Mouse (Mus musculus) frontal cortex, postnatal 36 days (tissue): ENCODE data around the gene Adcy10.

ENCODE experiments used
- DNase-seq, 2 experiments: peaks; one replicate each; pipeline ENCODE4 v3.0.0; 2022; ENCODE audit warnings: low spot score in 2 of 2

The Adcy10 gene

DNA sequence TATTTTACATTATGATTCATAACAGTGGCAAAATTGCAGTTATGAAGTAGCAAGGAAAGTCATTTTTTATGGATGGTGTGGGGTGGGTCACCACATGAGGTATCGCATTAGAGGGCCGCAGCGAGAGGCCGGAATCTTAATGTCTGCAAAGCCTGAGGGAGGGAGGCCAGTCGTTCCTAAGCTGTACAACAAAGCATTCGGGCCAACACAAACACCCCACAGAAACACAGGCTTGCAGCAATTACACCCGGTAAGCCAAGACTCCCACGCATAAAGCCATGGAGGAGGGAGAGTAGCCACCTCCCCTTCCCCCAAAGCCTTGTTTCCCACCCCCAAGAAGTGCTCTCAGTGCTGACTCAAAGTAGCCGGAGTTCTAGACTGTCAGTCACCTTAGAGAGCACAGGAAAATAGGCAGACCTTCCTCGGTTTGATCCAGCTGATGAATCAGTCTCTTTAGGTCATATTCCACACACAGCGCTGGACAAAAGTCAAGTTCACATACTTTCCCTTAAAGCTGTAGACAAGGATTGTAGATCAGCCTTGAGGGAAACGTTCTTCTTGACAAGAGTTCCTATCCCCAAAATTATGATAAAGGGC, 51.2 kb downstream of the Adcy10 start:
- DNase-seq = peak in 1 of 2 experiments; percentile 6

DNA sequence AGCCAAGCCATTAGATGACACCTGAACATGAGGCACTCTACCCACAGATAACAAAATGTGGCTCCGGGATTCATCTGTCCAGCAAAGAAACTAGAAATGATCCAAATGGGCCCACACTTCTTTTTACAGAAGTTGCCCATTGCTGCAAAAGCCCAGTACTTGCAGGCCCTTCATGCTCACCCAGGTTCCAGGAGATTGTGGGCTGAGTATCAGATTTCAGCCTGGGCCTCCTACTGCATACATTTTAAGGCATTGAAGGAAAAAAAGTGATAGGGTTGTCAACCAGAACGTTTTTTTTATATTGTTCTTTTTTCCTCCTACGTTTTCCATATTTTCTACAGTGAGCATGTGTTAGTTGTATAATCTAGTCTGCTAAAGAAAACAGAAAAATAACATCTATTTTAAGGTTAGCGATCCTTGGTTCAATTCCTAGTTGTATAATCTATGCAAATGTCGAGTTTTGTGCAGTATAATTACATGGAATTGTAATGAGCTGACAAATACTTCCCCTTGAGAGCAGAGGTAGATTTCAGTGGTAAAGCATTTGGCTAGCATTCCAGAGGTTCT, 52.3 kb downstream of the Adcy10 start:
- DNase-seq = peak in 1 of 2 experiments; percentile 23

DNA sequence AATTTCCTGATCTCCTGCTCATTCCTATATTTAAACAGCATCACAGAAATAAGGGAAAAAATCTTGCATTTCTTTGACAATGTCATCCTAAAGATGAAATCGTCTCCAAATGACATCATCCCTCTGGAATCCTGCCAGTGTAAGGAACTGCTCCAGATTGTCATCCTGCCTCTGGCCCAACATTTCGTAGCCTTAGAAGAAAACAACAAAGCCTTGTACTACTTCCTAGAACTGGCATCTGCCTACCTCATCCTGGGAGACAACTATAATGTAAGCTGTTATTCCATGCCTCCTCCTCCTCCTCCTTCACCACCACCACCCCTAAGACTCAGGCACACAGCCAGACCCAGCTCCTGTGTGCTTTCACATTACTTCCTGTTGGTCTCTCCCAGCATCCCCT, 71.7 kb downstream of the Adcy10 start:
- DNase-seq = peak in 1 of 2 experiments; percentile 62

DNA sequence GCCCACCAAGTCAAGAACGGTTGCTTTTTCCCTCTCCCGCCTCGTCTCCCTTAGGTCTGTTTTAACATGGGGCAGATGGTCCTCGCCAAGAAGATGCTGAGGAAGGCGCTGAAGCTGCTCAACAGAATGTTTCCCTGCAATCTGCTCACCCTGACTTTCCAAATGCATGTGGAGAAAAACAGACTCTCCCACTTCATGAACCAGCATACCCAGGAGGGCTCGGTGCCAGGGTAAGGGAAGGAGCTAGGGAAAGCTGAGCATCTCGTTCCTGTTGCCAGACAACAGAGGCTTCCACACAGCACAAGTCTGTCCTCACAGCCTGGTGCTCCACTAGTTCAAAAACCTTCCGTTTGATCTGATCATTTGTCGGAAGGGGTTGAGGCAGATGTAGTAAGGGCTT, 74.1 kb downstream of the Adcy10 start:
- peak; percentile 76 to 84 for DNase-seq

DNA sequence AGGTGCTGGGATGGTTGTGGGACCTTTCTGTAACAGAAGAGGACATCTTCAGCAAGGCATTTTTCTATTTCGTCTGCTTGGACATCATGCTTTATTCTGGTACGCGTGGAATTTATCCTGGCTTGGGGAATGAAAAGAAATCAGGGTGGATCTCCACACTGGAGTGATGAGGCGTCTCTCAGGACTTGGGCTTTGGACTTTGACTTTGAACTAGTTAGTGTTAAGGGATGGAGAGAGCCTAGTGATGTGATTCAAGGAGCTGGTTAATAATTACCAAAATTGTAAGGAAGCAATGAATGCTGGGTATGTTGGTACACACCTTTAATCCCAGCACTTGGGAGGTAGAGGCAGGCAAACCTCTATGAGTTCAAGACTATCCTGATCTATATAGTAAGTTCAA, 80.3 kb downstream of the Adcy10 start:
- DNase-seq = no peak

DNA sequence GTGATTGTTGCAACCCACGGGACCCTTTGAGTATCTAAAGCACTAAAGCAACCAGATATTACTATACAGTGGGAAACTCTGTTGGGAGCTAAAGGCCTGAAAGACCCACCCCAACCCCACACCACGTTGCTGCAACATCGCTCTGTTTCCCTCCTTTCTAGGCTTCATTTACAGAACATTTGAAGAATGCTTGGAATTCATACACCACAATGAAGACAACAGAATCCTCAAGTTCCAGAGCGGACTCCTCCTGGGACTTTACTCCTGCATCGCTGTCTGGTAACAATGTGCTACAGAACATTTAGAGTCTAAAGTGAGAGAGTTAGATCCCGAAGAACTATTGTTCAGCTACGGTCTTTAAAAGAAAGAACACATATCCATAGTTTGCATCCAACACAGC, 82.5 kb downstream of the Adcy10 start:
- no peak for DNase-seq

DNA sequence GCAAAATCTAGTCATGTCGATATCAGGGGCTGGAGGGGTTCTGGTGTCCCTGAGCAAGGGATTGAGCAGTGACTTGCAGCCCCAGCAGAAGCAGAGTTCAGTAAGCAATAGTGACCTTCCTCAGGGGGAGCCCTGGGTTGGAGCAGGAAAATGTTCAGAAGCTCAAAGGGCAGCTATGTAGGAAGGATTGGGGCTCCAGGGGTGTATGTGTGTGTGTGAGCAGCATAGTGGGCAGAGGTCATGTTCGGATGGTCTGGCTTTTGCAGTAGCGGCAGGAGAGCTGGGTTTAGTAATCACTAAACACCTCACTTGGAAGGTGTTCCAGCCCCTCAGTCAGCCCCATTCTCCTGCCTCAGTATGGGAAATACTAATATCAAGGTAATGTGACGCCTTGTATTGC, 91.0 kb downstream of the Adcy10 start:
- DNase-seq = no peak

DNA sequence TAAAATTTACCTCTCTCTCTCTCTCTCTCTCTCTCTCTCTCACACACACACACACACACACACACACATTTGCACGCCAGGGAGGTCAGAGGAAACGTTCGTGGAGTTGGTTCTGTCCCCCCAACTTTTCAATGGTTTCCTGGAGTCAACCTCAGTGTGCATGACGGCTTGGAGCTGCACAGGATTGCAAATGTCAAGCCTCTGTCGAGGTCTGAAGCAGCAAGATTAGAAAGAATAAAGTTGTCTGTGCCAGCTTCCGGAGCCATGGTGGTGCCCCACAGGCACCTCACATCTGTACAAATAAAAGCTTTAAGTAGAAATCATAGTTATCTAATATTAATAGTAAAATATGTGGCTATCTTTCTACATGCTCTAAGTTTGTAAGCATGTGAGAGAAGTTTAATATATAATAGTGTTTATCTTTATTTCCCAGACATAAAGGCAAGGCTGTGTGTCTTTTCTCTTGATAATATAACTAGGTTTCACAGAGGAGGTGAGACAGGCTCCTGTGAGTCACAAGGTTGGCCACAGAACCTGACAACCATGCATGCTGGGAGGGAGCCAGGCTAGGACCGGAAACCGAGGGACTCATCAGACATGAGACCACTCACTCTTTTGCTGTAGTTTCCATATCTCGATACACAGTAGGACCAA, 91.6 kb downstream of the Adcy10 start:
- DNase-seq = no peak

DNA sequence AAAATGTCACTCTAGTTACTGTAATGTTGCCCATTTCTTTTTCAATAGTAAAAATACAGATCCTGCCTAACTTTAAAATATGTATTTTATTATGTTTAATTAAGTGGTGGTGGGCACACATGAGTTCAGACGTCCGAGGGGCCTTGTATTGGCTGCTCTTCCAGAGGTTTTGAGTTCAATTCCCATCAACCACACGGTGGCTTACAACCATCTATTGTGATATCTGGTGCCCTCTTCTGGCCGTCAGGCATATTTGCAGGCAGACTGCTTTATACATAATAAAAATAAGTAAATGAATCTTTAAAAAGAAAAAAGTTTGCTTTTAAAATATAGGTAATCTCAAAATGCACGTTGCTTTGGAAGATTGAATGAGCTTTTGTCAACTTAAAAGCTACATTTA, 94.3 kb downstream of the Adcy10 start:
- no peak for DNase-seq

DNA sequence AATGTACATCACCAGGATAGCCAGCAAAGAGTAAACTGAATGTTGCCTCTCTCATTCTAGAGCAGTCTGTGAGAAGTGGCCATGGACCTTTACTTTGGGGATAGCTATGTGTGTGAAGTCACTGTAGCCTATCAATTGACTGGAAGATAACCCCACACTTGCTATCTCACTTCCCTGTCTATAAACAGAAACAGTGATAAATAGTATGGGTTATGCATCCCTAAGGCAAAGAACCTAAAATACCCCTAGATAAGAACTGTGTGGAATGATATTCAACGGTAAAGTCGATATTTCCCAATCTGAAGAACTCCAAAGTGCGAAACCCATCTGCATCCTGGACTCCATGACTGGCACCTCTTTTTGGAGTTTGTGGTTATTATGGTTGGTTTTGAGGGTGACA, 96.3 kb downstream of the Adcy10 start:
- DNase-seq = no peak

DNA sequence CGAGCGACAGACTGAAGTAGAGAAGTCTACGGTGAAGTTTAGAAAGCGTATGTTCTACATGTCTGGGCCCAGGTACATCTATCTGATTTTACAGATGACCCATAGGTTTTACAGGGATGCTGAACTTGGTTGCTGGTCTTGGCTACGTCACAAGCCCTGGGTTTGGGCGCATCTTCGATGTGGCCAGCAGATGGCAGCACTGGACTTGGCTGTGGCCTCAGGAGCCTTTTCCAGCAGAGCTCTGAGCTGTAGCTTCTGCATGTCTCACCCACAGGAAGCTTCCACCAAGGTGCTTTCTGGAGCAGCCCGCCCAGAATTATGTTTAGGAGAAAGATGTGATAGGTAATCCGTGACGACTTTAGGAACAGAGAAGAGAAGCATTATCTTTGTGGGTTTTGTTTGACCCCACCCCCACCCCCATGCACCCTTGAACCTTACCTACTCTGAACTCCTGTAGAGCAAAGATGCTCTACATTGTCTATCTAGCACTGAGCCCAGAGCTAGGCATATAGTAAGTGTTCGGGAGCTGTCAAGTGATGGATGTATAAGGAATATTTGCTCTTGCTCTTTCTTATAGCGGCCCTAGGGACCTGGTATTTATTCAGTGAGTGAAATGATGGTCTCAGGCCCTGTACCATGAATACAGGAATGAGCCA, 98.7 kb downstream of the Adcy10 start:
- DNase-seq = peak; percentile 87 to 92

DNA sequence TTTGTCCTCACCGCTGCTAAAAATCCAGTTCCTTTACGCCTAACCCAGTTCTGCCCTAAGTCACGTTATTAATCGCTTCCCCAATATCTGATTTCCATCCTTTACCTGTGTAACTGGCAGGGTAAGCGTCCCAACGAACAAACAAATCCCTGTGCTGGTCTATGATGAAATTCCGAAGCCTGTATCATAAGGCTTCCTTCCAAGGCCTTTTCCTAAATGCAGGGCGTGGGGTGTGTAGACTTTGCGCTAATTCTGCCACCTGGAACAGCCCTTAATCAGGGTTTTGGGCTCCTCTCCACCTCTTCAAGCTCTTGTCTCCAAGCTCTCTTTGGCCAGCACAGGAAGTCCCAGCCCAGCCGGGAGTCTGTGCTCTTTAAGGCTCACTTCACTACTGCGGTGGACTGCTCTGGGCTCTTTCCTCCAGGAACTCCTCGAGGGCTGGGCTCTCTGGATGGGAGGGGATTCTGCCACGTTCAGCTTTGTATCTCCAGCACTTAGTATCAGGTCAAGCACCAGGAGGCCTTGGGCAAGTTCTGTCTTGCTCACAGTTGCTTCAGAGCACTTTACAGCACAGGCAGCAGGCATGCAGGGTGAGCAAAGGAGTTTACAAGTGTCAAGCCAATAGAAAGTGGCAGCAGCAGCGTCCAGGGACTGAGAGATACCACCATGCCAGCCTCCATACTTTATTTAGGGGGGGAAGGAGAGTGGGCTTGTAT, 100.6 kb downstream of the Adcy10 start:
- DNase-seq = no peak

DNA sequence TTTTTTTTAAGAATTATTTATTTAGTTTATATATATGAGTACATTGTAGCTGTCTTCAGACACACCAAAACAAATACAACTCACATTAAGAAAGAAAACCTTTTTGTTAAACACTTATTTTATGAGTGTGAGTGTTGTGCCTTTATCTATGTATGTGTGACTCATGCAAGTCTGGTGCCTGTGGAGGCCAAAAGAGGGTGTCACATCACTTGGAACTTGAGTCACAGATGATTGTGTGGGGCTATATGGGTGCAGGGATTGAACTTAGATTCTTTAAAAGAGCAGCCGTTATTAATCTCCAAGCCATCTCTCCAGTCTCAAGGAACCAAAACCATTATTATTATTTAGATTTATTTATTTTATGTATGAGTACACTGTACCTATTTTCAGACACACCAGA, 101.4 kb downstream of the Adcy10 start:
- DNase-seq = no peak

DNA sequence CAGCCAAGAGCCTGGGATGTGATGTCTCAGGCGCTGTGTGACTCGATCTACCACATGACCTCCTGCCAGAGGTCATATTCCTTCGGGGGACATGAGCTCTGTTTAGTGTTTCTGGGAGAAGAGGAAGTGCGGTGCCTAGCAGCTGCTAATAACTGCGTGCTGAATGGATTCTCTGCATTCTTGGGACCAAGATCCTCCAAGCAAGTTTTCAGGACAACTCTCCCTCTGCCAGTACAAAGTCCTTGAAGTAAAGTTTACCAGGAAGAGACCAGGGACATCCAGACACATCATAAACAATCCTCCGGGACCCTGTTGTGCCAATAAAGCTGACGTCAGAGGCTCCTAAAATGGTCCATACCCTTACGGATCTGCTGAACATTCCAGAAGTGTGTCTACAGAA, 102.9 kb downstream of the Adcy10 start:
- DNase-seq = no peak

DNA sequence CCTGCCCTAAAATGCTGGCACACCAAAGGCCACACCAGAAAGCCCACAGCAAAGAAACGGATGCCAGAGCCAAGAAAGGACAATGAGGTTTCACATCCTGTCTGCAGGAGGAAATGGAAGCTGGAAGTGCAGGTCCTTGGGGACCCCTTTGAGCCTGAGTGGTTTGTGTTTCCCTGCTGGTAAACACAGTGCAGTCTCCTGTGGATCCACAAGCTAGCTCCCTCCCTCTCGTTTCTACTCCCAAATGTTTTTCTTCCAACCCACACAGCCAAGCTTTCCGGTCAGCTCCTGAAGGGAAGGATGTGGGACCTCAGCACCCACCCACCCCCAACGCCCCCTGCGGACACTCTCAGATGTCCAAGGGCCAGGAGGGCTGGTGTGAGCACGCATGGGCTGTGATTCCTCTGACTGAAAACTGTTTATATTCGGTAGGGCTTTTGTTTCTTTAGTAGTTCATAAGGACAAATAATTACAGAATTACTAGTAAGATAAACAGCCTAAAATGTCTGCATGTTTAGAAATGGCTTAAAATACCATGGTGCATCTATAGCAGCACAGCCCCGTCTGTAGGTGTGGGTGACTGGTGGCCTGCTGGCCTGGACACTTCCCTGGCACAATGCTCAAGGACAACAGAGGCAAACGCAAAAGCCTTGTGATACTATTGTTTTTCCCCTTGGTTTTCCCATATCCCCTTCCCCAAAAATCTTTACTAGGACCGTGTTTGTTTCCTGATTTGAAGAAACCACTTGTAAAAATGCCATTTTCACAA, 104.5 kb downstream of the Adcy10 start:
- no peak for DNase-seq

DNA sequence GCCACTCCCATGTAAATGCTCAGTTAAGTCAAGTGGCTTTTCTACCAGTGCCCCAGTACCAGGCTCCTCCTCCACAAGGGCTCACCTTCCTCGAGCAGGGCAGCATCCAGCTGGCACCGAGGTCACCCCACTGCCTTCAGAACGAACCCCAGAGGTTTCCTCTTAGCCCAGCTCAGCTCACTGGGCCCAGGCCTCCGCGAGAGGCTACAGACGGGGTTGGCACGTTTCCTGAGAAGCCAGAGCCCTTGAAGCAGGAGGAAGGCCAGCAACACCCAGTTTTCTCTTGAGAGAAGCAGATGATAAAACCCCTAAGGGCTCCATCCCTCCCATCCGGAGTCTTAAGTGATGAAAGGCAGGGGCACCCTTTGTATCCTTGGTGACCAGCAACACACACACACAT, 105.8 kb downstream of the Adcy10 start:
- no peak for DNase-seq

DNA sequence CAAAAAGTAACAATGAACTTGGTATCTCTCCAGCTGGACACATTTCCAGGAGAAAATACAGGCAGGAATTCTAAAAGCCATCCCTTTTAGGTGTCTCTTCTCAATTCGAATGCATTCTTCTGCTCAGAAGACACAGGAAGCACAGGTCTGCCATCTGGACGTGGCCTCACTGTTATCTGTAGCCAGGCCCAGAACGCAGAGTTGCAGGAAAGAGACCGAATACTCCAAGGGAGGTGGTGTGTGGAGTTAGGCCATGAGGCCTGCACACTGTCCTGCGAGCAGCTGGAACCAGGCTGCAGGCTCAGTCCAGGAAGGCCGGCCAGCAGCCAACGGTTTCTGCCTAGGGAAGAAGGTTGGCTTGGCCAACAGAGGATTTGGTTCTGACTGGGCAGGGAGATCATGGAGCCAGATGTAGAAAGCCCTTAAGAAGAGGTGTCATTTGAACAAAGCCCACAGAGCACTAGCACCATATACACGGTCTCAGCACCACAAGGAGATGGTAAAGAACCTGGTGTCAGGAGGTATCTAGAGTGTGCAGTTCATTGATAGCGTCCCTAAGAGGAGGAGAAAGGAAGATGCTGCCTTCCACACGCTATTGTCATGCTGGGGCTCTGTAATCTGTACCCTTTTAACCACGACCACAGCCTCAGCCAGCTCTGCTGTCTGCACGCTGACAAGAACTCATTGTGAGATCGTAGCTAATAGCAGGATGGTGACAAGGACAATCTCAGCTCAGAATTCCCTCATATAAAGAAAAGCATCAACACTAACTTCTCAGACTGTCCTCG, 107.5 kb downstream of the Adcy10 start:
- no peak for DNase-seq

DNA sequence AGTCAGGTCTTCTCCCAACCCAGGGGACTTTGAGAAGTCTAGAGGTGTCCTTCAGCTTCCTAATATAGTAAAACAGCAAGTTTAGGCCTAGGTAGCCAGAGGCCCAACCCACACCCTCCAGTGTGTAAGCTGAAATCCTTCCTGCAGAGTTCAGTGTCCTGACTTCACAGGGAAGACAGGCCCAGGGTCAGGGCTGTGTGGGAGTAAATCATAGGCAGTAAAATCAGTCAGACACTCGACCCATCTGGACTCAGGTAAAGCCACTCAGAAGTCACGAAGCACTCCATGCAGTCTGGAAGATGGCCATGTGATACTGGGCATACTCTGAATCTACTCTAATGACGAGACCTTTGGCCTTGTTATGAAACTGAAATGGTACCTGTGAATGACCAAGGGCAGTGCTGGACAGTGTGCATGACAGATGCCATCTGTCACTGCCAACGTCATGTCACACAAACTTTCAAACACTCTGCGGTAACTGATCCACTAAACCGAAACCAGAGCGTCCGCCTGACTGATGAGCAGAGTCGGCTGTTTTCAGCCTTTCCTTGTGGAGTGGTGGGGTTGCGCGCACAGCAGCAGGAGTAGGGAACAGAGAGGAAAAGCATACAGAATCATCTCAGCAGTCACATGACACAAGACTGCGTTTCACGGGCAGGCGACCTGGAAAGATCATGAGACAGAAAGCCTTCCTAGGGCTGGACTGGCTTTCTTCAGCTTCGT, 109.9 kb downstream of the Adcy10 start:
- no peak for DNase-seq

DNA sequence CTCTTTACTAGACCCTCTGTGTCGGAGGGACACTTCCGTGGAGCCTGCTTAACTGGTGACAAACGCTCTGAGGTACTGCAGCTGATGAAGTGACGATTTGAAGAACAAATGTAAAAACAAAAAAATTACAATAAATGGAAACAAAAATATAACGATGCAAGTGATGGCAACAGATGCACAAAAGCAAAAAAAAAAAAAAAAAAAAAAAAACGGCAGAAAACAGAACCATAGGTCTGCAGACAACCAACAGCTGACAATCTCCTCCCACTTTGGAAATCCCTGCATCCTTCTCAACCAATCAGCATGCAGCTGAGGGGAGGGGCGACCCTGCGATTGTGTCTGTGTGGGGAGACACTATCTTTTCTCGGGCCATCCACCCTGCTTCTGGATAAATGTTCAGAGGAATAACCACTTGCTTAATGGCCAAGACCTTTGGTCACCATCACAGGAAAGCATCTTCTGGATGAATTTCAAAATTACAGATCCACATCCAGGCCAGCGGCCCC, 116.8 kb downstream of the Adcy10 start:
- no peak for DNase-seq

DNA sequence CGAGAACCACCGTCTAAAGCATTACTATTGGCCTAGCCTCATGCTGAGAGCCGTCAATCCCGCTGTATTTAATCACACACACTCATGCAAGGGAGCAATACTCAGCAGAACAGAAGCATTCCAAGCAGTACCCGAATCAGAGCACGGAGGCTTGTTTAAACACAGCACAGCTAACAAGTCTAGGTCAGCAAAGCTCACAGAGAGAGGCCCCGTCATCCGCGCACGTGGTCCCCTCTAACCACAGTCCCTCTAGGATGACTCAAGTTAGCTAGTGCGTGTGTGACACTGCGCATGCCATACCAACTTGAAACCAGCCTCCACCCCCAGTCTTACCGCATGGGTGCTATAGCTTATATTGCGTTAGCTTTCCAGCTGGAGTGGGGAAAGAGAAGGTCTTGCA, 118.2 kb downstream of the Adcy10 start:
- DNase-seq = no peak
